Mouse (Mus musculus): ENCODE results near the gene Nr1h3.
A peak's percentile ranks its signal among the peaks of the same experiment; 100 is the strongest.

Nr1h3 gene

GRCm38 (mm10) chr2:91183711-91184405, 18.8 kb downstream of the Nr1h3 start, which contains the start of gene Madd:
TSS of gene Madd (minus strand) at chr2:91183837.
- peak; percentile 28 for DNase-seq (ENCODE audit: low spot score)

- DNase-seq (ENCODE audit: low spot score), result peak; percentile 97
Observed at GRCm38 (mm10) chr2:91183148-91183513, 19.5 kb downstream of the Nr1h3 start.

GRCm38 (mm10) chr2:91182405-91183147, 20.1 kb downstream of the Nr1h3 start:
- DNase-seq (ENCODE audit: low spot score), result peak; percentile 78

GRCm38 (mm10) chr2:91182016-91182404, 20.6 kb downstream of the Nr1h3 start:
- no peak for DNase-seq (ENCODE audit: low spot score)

- no peak for DNase-seq (ENCODE audit: low spot score)
Observed at GRCm38 (mm10) chr2:91180706-91181105, 21.9 kb downstream of the Nr1h3 start.

GRCm38 (mm10) chr2:91179825-91180224, 22.8 kb downstream of the Nr1h3 start:
- no peak for DNase-seq (ENCODE audit: low spot score)

- no peak for DNase-seq (ENCODE audit: low spot score)
Observed at GRCm38 (mm10) chr2:91176234-91176633, 26.4 kb downstream of the Nr1h3 start.

GRCm38 (mm10) chr2:91175490-91175889, 27.1 kb downstream of the Nr1h3 start:
- DNase-seq (ENCODE audit: low spot score), result no peak

GRCm38 (mm10) chr2:91169587-91170322, 32.9 kb downstream of the Nr1h3 start:
- no peak for DNase-seq (ENCODE audit: low spot score)

GRCm38 (mm10) chr2:91167629-91168028, 35.0 kb downstream of the Nr1h3 start:
- DNase-seq (ENCODE audit: low spot score), result no peak

- no peak for DNase-seq (ENCODE audit: low spot score)
Observed at GRCm38 (mm10) chr2:91164991-91165390, 37.6 kb downstream of the Nr1h3 start.

DNA sequence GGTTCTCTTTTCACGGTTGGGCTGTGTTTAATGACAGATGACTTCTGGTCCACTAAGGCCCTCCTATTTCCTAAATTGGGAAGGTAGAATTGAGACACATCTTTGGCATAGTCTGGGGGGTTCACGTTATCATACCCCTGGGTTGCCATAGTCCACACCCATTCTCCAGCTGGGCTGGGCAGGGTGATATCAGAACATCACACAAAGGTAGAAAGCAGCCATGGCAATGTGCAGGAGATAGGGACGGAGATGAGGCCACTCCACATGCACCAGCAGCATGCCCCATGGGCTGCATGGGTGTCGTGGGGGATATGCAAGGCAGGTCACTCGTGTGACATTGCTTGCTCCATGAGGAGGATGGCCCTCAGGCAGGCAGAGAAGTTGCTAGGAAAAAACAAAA, 39.1 kb downstream of the Nr1h3 start:
- DNase-seq (ENCODE audit: low spot score), result no peak

DNA sequence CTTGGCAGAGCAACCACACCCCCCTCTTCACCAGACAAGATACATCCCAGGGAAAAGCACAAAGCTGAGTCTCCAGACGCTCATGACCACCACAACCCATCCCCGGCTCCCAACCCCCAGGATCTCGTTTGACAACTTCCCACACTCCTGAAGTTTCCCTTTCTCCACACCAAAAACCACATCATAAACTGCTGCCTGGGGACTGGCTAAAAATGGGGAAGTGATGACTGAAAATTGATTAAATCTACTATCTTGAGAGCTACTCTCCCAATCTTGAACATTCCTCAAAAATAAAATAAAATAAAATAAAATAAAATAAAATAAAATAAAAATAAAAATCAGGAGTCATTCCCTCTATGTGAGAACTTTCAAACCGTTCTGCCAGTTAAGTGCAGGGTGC, 39.7 kb downstream of the Nr1h3 start:
- DNase-seq (ENCODE audit: low spot score), result no peak

DNA sequence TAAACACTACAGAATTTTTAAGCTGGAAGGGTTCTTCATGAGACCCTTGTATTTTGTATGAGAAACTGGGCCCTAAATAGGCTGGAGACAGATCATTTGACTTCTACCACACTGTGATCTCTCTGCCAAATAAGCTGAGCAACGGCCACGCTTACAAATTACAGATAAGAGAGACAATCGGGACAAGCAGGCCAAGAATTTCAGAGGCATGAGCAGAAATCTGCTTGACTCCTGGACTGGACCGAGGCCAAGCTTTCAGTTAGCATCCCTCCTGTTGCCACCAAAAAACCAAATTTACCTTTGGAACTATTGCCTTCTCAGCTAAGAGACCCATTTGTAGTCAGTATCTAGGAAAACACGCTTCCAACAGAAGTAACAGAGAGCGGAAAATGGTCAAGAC, 42.0 kb downstream of the Nr1h3 start:
- DNase-seq (ENCODE audit: low spot score), result no peak

GRCm38 (mm10) chr2:91157002-91157752, 45.5 kb downstream of the Nr1h3 start:
- DNase-seq (ENCODE audit: low spot score), result no peak

GRCm38 (mm10) chr2:91154091-91154490, 48.5 kb downstream of the Nr1h3 start:
- DNase-seq (ENCODE audit: low spot score), result no peak

DNA sequence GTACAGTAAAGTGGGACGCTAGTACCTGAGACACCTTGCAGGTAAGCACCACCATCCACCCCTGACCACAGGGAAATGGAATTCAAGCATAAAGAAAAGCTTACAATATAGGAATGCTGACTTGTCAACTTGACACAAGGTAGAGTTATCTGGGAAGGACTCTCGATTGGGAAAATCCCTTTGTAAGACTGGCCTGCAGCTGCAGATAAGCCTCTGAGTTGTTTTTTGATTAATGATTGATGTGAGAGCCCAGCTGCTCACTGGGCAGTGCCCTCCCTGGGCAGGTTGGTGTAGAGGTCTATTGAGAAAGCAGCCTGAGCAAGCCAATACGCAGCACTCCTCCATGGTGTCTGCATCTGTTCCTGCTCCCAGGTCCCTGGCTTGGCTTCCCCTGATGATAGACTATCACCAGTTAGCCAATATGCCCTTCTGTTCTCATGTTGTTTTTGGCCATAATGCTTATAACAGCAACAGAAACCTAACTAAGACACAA, 49.7 kb downstream of the Nr1h3 start:
- DNase-seq (ENCODE audit: low spot score), result no peak

GRCm38 (mm10) chr2:91151331-91151730, 51.3 kb downstream of the Nr1h3 start:
- no peak for DNase-seq (ENCODE audit: low spot score)

GRCm38 (mm10) chr2:91148101-91148500, 54.5 kb downstream of the Nr1h3 start:
- DNase-seq (ENCODE audit: low spot score), result no peak

GRCm38 (mm10) chr2:91143401-91143800, 59.2 kb downstream of the Nr1h3 start:
- no peak for DNase-seq (ENCODE audit: low spot score)

DNA sequence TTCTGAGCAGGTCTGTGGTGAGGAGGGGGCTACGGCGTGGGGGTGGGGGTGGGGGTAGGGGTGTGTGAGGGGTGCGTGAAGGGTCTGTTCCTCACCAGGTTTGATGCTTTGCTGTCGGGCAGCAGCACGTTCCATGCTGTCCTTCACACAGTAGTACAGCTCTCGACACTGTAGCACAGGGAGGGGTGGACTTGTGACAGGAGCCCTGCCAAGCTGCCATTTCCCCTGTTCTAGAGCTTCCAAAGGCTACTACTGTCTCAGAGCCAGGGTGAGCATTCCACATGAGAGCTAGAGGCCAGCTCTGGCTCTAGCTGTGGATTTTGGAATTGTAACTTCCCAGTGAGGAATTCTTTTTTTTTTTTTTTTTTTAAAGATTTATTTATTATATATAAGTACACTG, 59.7 kb downstream of the Nr1h3 start:
- DNase-seq (ENCODE audit: low spot score), result no peak

DNA sequence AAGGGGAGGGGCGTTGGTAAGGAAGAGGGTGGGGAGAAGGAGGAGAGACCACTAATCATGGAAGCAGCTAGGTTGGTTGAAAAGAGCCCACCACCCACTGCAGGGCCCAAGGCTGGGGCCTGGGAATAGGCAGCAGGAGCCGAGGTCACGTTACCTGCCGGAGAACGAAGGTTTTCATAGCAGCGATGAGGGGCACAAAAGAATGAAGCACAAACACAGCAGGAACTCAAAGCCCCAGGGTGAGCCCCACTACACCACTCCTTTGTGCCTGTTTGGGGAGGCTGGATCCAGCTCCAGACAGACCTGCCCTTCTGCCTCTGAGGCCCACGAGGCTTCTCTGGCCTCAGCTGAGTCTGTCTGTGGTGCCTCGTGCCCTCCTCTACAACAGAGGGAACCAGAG, 62.9 kb downstream of the Nr1h3 start:
- DNase-seq (ENCODE audit: low spot score), result no peak
